Mouse (Mus musculus) MEL (cell line): ENCODE results near the gene Dact1.

Experiments
- CHD2 ChIP-seq: IDR thresholded peaks from 2 replicates; pipeline ENCODE4 v1.6.1; 2011; ENCODE audit warnings: low read length, improper control_type of control experiment
- CTCF ChIP-seq, 3 experiments: IDR thresholded peaks in 2 of 3; conservative IDR thresholded peaks in 1 of 3; 2 replicates each; pipeline ENCODE4 v1.5.1; 2011 to 2012; ENCODE audit warnings: low read length in 3 of 3, low read depth in 2 of 3, mild to moderate bottlenecking in 2 of 3, improper control_type of control experiment in 1 of 3, inconsistent platforms in 1 of 3, mixed read lengths in 1 of 3, moderate library complexity in 1 of 3; ENCODE audit not compliant: control insufficient read depth in 1 of 3, insufficient read depth in 1 of 3, poor library complexity in 1 of 3, severe bottlenecking in 1 of 3
- ELF1 ChIP-seq: IDR thresholded peaks from 2 replicates; pipeline ENCODE4 v1.6.1; 2014; ENCODE audit warnings: low read depth, mild to moderate bottlenecking, inconsistent platforms, low read length, improper control_type of control experiment, moderate library complexity
- GATA1 ChIP-seq: IDR thresholded peaks from 2 replicates; pipeline ENCODE4 v1.6.1; 2011; ENCODE audit warnings: low read depth, low read length, improper control_type of control experiment
- MAX ChIP-seq: IDR thresholded peaks from 2 replicates; pipeline ENCODE4 v1.6.1; 2011; ENCODE audit warnings: low read length, improper control_type of control experiment
- MYC ChIP-seq: IDR thresholded peaks from 2 replicates; pipeline ENCODE4 v1.6.1; 2011; ENCODE audit warnings: low read depth, mild to moderate bottlenecking, low read length, improper control_type of control experiment, moderate library complexity
- POLR2A ChIP-seq, 2 experiments: IDR thresholded peaks; 2 replicates each; pipeline ENCODE4 v1.6.1; 2011 to 2012; ENCODE audit warnings: low read length in 2 of 2, mild to moderate bottlenecking in 2 of 2, control low read depth in 1 of 2, improper control_type of control experiment in 1 of 2, low read depth in 1 of 2, moderate library complexity in 1 of 2; ENCODE audit not compliant: control insufficient read depth in 1 of 2, insufficient read depth in 1 of 2, poor library complexity in 1 of 2
- POLR2AphosphoS2 ChIP-seq: IDR thresholded peaks from 2 replicates; pipeline ENCODE4 v1.6.1; 2011; ENCODE audit warnings: low read length, improper control_type of control experiment
- POLR2AphosphoS5 ChIP-seq: IDR thresholded peaks from 2 replicates; pipeline ENCODE4 v1.6.1; 2012; ENCODE audit warnings: low read depth, borderline replicate concordance, mild to moderate bottlenecking, inconsistent platforms, low read length, moderate library complexity, mixed read lengths
- RAD21 ChIP-seq: IDR thresholded peaks from 2 replicates; pipeline ENCODE4 v1.6.1; 2011; ENCODE audit warnings: mild to moderate bottlenecking, low read depth, low read length, improper control_type of control experiment
- TBP ChIP-seq: IDR thresholded peaks from 2 replicates; pipeline ENCODE4 v1.8.0; 2011; ENCODE audit warnings: low read depth, low read length, improper control_type of control experiment
- ZC3H11A ChIP-seq: IDR thresholded peaks from 2 replicates; pipeline ENCODE4 v1.6.1; 2012; ENCODE audit warnings: low read depth, mild to moderate bottlenecking, inconsistent platforms, low read length, improper control_type of control experiment
- ZMIZ1 ChIP-seq: IDR thresholded peaks from 2 replicates; pipeline ENCODE4 v1.6.1; 2012; ENCODE audit warnings: low read depth, mild to moderate bottlenecking, inconsistent platforms, low read length, improper control_type of control experiment, moderate library complexity
- ZNF384 ChIP-seq: IDR thresholded peaks from 2 replicates; pipeline ENCODE4 v1.6.1; 2012; ENCODE audit warnings: low read depth, mild to moderate bottlenecking, inconsistent platforms, low read length, improper control_type of control experiment

DNA sequence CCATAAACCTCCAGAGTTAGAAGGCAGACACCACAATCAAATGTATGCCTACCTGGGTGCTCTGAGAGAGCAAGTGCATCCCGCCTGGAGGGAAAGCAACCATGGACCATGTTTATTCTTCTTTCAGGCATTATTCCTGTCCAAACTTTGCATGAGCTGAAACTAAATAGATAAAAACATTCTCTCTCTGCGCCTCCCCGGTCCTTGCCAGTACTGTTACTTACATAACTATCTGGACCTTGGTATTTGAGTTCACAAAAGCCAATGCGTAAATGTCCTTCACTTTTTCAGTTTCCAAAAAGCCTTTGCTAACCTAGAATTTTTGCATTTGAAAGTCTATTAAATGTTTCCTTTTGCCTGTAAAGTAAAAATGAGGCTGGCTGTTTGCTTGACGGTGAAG is 58.9 kb downstream of the Dact1 start:
- TF ChIP-seq CTCF (IDR thresholded peaks at IDR 0.05 in 2 of 3, conservative IDR thresholded peaks at IDR 0.05 in 1 of 3; ENCODE audit: control insufficient read depth in 1 of 3, insufficient read depth in 1 of 3, low read depth in 2 of 3, low read length in 3 of 3, poor library complexity in 1 of 3, severe bottlenecking in 1 of 3) (no peak), RAD21 (no peak), GATA1 (no peak), ZNF384 (no peak), ZMIZ1 (no peak), MYC (no peak), ELF1 (no peak), POLR2AphosphoS5 (no peak), POLR2AphosphoS2 (no peak), MAX (no peak), CHD2 (no peak), ZC3H11A (no peak), TBP (no peak), POLR2A (IDR thresholded peaks at IDR 0.05; ENCODE audit: control insufficient read depth in 1 of 2, insufficient read depth in 1 of 2, low read depth in 1 of 2, low read length in 2 of 2, poor library complexity in 1 of 2) (no peak)
